Mouse (Mus musculus) spleen, postnatal 4 days (tissue): ENCODE data around the gene Ston2.
"Not testable (repeated sequence)": the region's sequence is repeated elsewhere in the genome, so short reads cannot be mapped to it uniquely, and the experiment has no call there.

Experiments
- DNase-seq, 2 experiments: peaks; one replicate each; pipeline ENCODE4 v3.0.0; 2022; ENCODE audit warnings: low spot score in 2 of 2

Gene Ston2

GRCm38 (mm10) chr12:91749543-91750184, 38.5 kb downstream of the Ston2 start:
- no peak for DNase-seq

- no peak for DNase-seq
Observed at GRCm38 (mm10) chr12:91748241-91748865, 39.8 kb downstream of the Ston2 start.

- DNase-seq, result not testable (repeated sequence)
Observed at GRCm38 (mm10) chr12:91746839-91747238, 41.3 kb downstream of the Ston2 start.

DNA sequence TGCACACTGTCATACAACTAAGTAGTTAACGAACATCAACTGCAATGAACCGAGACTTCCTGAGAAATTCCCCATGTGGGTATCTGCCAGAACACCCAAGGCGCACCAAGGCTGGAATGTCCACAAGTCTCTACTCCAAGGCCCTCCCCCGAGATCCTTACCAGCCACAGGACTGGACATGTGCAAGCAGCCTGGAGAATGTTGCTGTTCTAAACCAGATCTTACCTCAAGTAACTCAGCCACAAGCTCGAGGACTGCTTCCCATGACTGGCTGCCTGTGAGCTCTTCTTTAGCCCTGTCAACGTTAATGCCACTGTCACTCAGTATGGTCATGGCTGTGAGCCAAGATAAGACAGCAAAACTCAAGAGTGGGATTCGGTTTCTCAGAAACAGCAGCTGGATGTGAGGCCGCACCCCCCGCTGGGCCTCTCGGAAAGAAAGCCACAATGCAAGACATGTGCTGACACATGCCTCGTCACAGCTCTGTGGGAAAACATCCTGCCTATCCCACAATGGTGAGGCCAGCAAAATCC, 42.4 kb downstream of the Ston2 start:
- no peak for DNase-seq

DNA sequence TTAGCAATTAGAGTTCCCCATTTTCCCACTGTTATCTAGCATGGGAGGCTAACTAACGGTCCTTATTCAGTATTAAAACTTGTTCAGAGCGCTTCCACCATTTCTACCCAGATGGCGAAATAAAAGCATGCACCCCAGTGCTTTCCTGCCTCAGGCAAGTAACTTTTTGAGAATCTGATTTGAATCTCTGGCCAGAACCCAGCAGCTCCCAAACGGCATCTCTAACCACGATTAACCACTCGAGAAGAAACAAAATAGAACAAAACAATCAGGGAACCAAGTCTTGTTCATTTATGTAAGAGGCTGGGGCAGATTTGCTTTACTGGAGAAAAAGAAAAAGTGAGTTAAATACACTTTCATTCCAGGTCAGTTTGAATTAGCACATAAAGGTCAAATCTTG, 44.1 kb downstream of the Ston2 start:
- DNase-seq, result no peak

GRCm38 (mm10) chr12:91742916-91743315, 45.3 kb downstream of the Ston2 start:
- DNase-seq, result no peak

DNA sequence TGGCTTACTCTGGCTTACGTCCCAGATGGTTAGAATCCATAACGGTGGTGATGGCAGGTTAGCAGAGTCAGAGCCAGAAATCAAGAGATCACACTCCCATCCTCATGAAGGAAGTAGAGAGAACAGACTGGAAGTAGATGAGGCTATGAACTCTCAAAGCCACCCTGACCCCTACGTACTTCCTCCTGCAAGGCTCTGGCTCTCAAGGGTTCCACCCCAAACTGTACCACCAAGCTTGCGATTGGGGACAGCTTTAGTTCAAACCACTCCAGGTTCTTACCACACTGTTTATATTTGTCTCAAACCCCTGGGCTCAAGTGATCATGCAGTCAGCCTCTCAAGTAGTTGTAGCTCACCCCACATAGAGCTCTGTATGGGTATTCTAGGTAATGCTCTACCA, 49.8 kb downstream of the Ston2 start:
- no peak for DNase-seq

- DNase-seq, result no peak
Observed at GRCm38 (mm10) chr12:91736221-91736980, 51.8 kb downstream of the Ston2 start.

- DNase-seq, result no peak
Observed at GRCm38 (mm10) chr12:91734246-91735027, 53.8 kb downstream of the Ston2 start.

DNA sequence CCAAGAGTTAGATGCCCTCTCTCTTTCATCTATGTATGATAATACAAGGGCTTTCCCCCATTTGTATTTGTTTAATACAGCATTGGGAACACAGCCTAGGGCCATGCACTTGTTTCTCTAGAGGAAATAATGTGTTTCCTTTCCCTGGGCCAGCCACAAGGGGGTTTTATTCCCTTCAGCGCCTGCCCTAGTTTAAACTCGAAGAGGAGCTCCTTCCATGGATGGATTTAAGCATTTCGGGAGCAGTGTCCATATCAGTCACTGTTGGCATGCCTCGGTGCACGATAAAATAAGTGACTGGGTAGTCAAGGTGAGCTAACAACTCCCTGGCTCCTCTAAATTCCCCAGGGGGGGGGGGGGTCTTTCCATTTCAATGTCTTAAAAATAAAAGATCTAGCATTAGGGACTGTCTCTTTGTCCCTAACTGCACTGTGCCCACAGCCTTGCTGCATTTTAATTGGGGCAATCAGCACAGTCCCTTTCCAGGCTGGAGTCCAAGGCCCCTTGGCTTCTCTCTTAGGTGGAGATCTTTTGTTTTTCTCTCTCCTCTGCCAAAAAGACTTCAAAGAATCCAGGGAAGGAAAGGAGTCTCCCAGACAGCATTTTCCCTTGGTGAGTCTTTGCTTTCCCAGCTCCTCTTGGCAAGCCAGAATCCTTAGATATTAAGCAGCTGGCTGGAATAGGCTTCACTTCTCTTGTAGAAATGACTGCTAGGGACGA, 55.3 kb downstream of the Ston2 start:
- no peak for DNase-seq

- DNase-seq, result no peak
Observed at GRCm38 (mm10) chr12:91726202-91726601, 62.0 kb downstream of the Ston2 start.

DNA sequence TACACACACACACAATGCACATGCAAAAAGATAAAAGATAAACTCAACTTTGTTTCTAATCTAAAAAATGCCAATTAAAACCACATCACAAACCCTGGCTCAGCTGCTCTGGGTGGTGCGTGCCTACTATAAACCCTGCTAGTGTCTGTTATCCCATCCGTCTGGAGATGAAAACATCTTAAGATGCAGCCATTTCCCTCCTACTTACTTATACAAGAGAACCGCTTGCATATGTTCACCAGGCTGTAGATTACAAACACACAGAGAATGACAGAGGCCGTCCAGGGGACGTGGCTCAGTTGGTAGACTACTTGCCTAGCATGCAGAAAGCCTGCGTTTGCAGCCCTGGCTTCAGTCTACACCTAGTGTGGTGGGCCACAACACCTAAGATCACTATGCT, 64.3 kb downstream of the Ston2 start:
- DNase-seq, result no peak

GRCm38 (mm10) chr12:91719134-91719533, 69.1 kb downstream of the Ston2 start:
- DNase-seq, result no peak

- no peak for DNase-seq
Observed at GRCm38 (mm10) chr12:91715686-91716085, 72.5 kb downstream of the Ston2 start.

- DNase-seq, result no peak
Observed at GRCm38 (mm10) chr12:91713358-91713757, 74.8 kb downstream of the Ston2 start.

- no peak for DNase-seq
Observed at GRCm38 (mm10) chr12:91711655-91712054, 76.5 kb downstream of the Ston2 start.

GRCm38 (mm10) chr12:91710876-91711275, 77.3 kb downstream of the Ston2 start:
- no peak for DNase-seq

GRCm38 (mm10) chr12:91709634-91710033, 78.6 kb downstream of the Ston2 start:
- no peak for DNase-seq

DNA sequence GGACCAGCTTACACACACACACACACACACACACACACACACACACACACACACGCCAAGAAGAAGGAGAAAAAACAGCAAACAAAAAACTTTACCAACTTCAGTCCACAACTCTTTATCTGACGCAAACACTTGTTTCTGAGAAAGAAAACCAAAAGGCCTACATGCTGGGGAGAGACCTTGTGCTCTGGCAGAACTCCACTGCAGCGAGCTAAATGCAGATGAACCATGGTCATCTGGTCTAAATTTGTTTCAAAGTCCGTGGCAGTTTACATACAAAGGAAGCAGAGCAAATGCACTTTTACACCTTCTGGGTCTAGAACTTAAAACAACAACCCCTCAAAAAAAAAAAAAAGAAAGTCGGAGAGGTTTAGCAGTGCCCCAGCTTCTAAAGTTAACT, 79.0 kb downstream of the Ston2 start:
- no peak for DNase-seq

- no peak for DNase-seq
Observed at GRCm38 (mm10) chr12:91707807-91708206, 80.4 kb downstream of the Ston2 start.

DNA sequence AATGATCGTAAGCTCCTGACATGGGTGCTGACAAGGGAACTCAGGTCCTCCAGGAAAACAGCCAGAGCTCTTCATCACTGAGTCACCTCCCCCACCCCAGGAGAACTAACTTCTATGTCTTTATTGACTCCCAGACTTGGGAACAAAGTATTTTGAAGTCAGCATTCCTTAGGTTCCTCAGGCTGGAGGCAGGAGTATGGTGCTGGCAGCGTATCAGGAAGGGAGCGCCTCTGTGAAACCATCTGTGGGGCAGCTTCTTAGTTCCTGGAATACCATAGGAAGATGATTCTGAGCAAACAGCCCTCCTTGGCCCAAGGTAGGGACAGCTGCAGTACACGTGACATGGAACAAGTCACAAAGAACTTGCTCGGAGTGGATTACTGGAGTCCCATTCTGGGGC, 84.7 kb downstream of the Ston2 start:
- no peak for DNase-seq
